Mouse (Mus musculus) large intestine, adult 2 months (tissue): ENCODE data around the gene Sun2. TPM values are rescaled to one million over a fixed set of nuclear protein-coding genes. Genes with fewer than 3 reads are reported as not detected.
A peak's percentile ranks its signal among the peaks of the same experiment; 100 is the strongest.

Experiments used
- DNase-seq: peaks from one replicate; pipeline ENCODE4 v3.0.0-alpha.2; 2012; ENCODE audit warnings: low read depth, low spot score
- WGBS: fragments of 180-500 bp; shearing (Covaris S2); methylation state at CpG from one replicate; pipeline ENCODE4 v1.1.7; 2018; 5-methylcytosine and 5-hydroxymethylcytosine counted together
- polyA plus RNA-seq: library from polyadenylated mRNA; depleted of rRNA; stranded (reverse); fragments of >200 nt; gene quantifications from 2 replicates; pipeline ENCODE4 v1.2.3, GENCODE M21; 2012

The Sun2 gene
- polyA plus RNA-seq, 1 experiment, result 19.0 TPM

GRCm38 (mm10) chr15:79728731-79729388, 13.5 kb downstream of the Sun2 start:
- no peak for DNase-seq
- WGBS, result 54% methylated on average over 10 of the region's 10 CpGs

DNA sequence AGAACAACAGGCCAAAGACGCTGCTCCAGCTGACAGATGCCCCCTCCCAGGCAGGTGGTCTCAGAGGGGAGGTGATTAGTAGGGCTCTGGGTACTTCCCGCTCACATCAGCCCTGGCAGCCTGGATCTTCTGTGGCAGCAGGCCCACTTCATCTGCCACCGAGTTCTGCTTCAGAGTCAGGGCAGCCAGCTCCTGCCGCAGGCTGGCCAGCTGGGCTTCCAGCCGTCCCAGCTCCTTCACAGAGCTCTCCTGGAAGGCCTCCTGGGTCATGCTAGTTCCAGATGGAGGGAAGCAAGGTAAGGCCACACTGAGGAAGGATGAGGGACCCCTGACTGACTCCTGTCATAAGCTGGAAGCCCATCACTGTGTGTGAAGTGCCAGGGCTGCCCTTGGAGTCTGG, 14.0 kb downstream of the Sun2 start:
- no peak for DNase-seq
- 87% methylated on average over 5 of the region's 5 CpGs for WGBS

- no peak for DNase-seq
- 96% methylated on average over 6 of the region's 6 CpGs for WGBS
Measured at GRCm38 (mm10) chr15:79727840-79728239, 14.5 kb downstream of the Sun2 start.

GRCm38 (mm10) chr15:79725190-79725789, 17.0 kb downstream of the Sun2 start:
- DNase-seq, result no peak
- WGBS, result 84% methylated on average over 11 of the region's 11 CpGs

- 36% methylated on average over 1 of the region's 1 CpGs for WGBS
- no peak for DNase-seq
Measured at GRCm38 (mm10) chr15:79723439-79723838, 18.9 kb downstream of the Sun2 start.

DNA sequence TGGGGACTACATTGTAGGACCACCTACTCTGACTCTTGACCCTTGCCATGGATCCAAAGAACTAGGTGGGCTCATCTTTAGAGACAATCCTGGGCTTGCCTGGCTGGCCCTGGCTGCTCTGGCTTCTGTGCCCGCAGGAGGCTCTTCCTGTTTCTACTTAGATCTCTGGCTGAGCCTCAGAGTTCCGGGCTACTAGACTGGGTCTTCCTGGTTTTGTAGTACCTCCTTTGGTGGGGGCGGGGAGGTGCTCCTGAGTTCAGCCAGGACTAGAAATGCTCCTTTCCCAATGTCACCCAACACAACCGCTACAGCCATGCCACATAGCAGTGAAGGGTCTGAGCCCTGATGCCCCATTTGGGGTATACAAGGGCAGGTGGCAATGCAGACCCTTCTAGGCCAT, 21.5 kb downstream of the Sun2 start:
- DNase-seq, result no peak
- WGBS, result 83% methylated on average over 4 of the region's 4 CpGs

- DNase-seq, result no peak
- WGBS, result 89% methylated on average over 8 of the region's 8 CpGs
Measured at GRCm38 (mm10) chr15:79720267-79720666, 22.1 kb downstream of the Sun2 start.

GRCm38 (mm10) chr15:79716710-79717109, 25.6 kb downstream of the Sun2 start:
- no peak for DNase-seq
- WGBS, result 94% methylated on average over 6 of the region's 6 CpGs

DNA sequence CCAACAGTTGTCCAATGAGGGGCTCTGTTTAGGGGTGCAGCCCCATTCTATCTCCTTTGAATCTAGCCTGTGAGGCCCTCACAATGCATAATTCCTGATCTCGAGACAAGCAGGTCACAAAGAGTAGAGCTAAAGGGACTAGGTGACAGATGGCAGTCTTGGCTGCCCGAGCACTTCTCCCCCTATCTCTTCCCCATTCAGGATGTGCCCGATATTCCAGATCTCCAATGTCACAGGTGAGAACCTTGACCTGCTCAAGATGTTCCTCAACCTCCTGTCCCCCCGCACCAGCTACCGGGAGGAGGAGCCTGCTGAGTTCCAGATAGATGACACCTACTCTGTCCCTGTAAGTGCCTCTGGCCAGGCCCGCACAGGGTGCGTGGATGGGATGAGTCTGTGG, 26.7 kb downstream of the Sun2 start:
- DNase-seq, result no peak
- 95% methylated on average over 7 of the region's 7 CpGs for WGBS

GRCm38 (mm10) chr15:79708229-79708822, 34.0 kb downstream of the Sun2 start:
- 93% methylated on average over 5 of the region's 5 CpGs for WGBS
- DNase-seq, result no peak

DNA sequence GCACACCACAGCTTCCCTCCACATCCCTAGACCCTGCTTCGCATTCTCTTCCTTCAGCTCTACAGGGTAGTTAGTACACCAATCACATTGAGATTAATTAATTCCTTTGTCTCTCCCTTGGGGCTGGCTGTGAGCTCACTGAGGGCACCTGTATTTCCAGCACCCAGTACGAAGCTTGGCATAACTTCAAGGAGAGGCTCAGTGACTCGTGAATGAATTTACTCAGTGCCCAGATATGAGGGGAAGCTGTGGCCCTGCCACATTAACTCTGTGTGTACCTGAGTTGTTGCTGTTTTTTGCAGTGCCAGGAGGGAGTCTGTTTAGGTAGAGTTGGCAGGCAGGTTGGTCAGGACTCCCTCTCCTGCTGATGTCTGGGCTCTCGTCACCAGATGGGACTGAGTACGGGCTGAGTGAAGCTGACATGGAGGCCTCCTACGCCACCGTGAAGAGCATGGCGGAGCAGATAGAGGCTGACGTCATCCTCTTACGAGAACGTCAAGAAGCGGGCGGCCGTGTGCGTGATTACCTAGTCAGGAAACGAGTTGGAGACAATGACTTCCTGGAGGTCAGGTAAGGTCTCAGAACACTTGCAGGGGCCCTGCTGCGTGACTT, 35.6 kb downstream of the Sun2 start:
- DNase-seq, result no peak
- 81% methylated on average over 17 of the region's 17 CpGs for WGBS

DNA sequence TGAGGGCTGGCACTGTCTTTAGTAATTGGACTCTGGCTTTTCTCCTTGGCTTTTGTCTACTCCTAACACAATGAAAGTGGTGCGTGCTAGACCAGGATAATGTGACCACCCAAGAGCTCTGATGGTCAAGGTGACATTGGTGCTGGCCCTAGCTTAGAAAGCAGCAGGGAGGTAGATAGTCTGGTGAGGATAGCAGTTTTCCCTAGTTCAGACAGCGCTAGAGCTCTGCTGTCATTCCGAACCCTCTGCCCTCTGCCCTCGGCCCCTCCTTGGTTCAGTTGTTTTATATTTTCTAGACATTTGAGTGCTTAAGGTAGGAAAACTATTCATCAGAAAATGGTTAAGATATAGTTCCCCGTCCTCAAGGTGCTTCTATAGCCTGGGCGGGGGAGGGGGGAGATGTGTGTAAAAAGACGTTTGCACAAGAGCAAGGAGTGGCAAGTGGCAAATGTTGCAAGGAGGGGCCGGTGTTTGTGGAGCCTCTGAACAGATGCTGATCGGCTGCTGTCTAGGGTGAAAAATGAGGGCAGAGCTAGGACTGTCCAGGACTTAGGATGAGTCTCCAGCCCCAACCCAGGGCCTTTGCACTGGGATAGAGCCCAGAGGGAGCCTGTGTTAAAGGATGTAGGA, 44.7 kb downstream of the Sun2 start:
- DNase-seq, result no peak

DNA sequence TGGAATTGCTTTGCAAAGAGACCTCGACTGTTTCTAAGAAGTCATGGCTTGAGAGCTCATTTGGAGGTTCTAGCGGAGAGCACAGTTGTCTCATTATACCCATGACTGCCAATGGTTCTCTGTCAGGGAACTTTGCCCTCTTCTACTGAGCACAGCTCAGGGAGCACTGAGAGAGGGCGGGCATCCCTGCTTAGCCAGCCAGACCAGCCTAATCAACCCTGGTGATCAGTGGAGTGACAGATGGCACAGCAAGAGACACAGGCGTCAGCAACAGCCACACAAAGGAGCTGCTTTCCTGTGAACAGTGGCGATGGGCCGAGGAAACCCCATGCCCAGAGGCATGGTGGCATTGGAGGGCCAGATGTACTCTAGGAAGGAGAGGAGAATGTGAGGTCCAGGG, 45.3 kb downstream of the Sun2 start:
- no peak for DNase-seq

More for the DNA sequence above, 44.7 kb downstream of the Sun2 start:
- 50% methylated on average over 9 of the region's 9 CpGs for WGBS

DNA sequence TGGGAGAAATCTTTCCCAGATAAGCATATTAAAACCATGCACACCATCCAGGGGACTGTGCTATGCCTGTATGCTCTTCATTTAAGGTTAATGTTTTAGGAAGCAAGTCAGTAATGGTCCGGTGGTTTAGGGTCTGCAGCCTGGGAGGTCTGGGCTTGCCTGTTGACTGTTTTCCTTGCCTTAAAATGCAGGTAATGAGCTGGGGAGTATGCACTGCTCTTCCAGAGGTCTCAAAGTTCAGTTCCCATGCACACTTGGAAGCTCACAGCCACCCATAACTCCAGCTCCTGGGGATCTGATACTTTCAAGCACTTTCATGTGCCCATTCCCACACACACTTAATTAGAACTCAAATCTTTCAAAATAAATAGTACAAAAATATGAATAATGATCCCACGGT, 45.8 kb downstream of the Sun2 start:
- DNase-seq, result no peak
- WGBS, result 90% methylated on average over 2 of the region's 2 CpGs

More for the DNA sequence above, 45.3 kb downstream of the Sun2 start:
- 57% methylated on average over 6 of the region's 6 CpGs for WGBS

GRCm38 (mm10) chr15:79695516-79695915, 46.8 kb downstream of the Sun2 start:
- 36% methylated on average over 3 of the region's 3 CpGs for WGBS
- DNase-seq, result no peak

GRCm38 (mm10) chr15:79694512-79694911, 47.8 kb downstream of the Sun2 start:
- 87% methylated on average over 4 of the region's 4 CpGs for WGBS
- DNase-seq, result no peak

GRCm38 (mm10) chr15:79693740-79694139, 48.6 kb downstream of the Sun2 start:
- WGBS, result 75% methylated on average over 11 of the region's 11 CpGs
- no peak for DNase-seq

GRCm38 (mm10) chr15:79692334-79692733, 50.0 kb downstream of the Sun2 start:
- no peak for DNase-seq
- 24% methylated on average over 5 of the region's 5 CpGs for WGBS

GRCm38 (mm10) chr15:79691023-79691508, 51.3 kb downstream of the Sun2 start:
- under 1% methylated on average over 53 of the region's 53 CpGs for WGBS
- DNase-seq, result no peak

DNA sequence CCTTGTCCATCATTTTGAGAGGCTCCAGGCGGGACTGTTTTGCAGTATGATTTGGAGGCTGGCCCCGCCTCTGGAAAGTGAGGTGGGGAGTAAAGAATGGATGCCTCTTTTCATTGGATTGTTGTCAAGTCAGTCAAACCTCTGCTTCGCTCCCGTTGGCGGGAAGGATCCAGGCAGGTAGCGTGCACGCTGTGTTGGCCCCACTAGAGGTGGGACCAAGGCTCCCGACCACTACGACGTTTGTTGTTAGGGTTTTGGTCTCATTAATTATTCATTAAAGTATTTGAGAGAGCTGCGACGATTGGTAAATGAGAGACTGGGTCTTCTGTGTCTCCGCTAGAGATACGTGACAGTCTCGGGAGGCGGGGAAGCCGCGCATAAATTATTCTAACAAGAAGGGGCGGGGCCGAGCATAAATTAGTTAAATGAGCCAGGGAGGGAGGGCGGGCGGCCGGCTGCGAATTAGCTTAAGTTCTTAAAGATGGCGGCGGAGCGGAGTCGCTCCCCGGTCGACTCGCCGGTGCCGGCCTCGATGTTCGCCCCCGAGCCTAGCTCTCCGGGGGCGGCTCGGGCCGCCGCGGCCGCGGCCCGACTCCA, 51.8 kb downstream of the Sun2 start, which contains the start of gene Gtpbp1:
Gtpbp1 (plus strand) TSS at position 420 of the 597 bp plus-strand sequence.
- WGBS, result under 1% methylated on average over 45 of the region's 45 CpGs
- DNase-seq, result peak; percentile 99
